ENCODE assay signal across 8 mouse cellular contexts in genomic region chr15:8663348-8664099, GRCm38 (mm10). TPM values are rescaled to one million over a fixed set of nuclear protein-coding genes. Genes with fewer than 3 reads are reported as not detected.
DNase-seq lines count a peak whose midpoint lies in the region; ATAC-seq and TF ChIP-seq lines count a peak whose summit lies in the region.

No protein-coding gene starts in this region.

- ATAC-seq in forebrain, embryonic 16.5 days = peak; percentile 72
- peak; percentile 60 for ATAC-seq in heart, postnatal 0 days (ENCODE audit: insufficient read depth, low read depth)
- ATAC-seq in neural tube, embryonic 15.5 days (ENCODE audit: low FRiP score) = peak; percentile 23

- H3K4me3 ChIP-seq in forebrain, embryonic 16.5 days (replicated peaks; ENCODE audit: low read length) = peak overlapping the region; percentile 33
- peak overlapping the region; percentile 10 for H3K4me3 ChIP-seq in heart, postnatal 0 days (ENCODE audit: low read depth, low read length)
- H3K4me3 ChIP-seq in neural tube, embryonic 15.5 days (replicated peaks) = peak overlapping the region; percentile 21; the same call in 1 of the 2 replicates

- H3K9me3 ChIP-seq in forebrain, embryonic 16.5 days (ENCODE audit: control insufficient read depth, low read length) = no peaks in the 10 kb centered on the region
- no peaks in the 10 kb centered on the region for H3K9me3 ChIP-seq in heart, postnatal 0 days (replicated peaks; ENCODE audit: control insufficient read depth, low read length)
- no peaks in the 10 kb centered on the region for H3K9me3 ChIP-seq in neural tube, embryonic 15.5 days (replicated peaks)

- WGBS in forebrain, embryonic 16.5 days = 11% methylated on average over 17 of the region's 17 CpGs
- WGBS in heart, postnatal 0 days = 16% methylated on average over 17 of the region's 17 CpGs
- 32% methylated on average over 17 of the region's 17 CpGs for WGBS in neural tube, embryonic 15.5 days

- no peaks in the 10 kb centered on the region for H3K27me3 ChIP-seq in forebrain, embryonic 16.5 days (replicated peaks; ENCODE audit: control insufficient read depth, insufficient read depth, low read length)
- H3K27me3 ChIP-seq in heart, postnatal 0 days (ENCODE audit: control insufficient read depth, insufficient read depth, low read length) = no peaks in the 10 kb centered on the region
- H3K27me3 ChIP-seq in neural tube, embryonic 15.5 days (replicated peaks) = no peaks in the 10 kb centered on the region

- no peaks in the 10 kb centered on the region for H3K36me3 ChIP-seq in forebrain, embryonic 16.5 days (ENCODE audit: control insufficient read depth, insufficient read depth)
- no peaks in the 10 kb centered on the region for H3K36me3 ChIP-seq in heart, postnatal 0 days (replicated peaks; ENCODE audit: control insufficient read depth, insufficient read depth, low read length)
- H3K36me3 ChIP-seq in neural tube, embryonic 15.5 days = no peaks in the 10 kb centered on the region

- peak overlapping the region; percentile 36 for H3K9ac ChIP-seq in forebrain, embryonic 16.5 days (replicated peaks; ENCODE audit: low read depth, low read length)
- H3K9ac ChIP-seq in heart, postnatal 0 days (replicated peaks; ENCODE audit: low read depth, low read length) = no peak overlapping the region
- peak overlapping the region; percentile 17; the same call in 1 of the 2 replicates for H3K9ac ChIP-seq in neural tube, embryonic 15.5 days (replicated peaks)

- H3K4me2 ChIP-seq in forebrain, embryonic 16.5 days (ENCODE audit: low read length) = peak overlapping the region; percentile 54
- H3K4me2 ChIP-seq in heart, postnatal 0 days (ENCODE audit: low read depth, low read length) = peak overlapping the region; percentile 53
- peak overlapping the region; percentile 52 for H3K4me2 ChIP-seq in neural tube, embryonic 15.5 days

- H3K27ac ChIP-seq in forebrain, embryonic 16.5 days (ENCODE audit: low read length) = peak overlapping the region; percentile 70
- H3K27ac ChIP-seq in heart, postnatal 0 days (ENCODE audit: low read depth) = no peak overlapping the region; the same call in 1 of the 2 replicates
- peak overlapping the region; percentile 69 for H3K27ac ChIP-seq in neural tube, embryonic 15.5 days (replicated peaks)

- H3K4me1 ChIP-seq in forebrain, embryonic 16.5 days (replicated peaks; ENCODE audit: control insufficient read depth, insufficient read depth, low read length) = peaks cover 38% of the 10 kb centered on the region
- peaks cover 20% of the 10 kb centered on the region; the same call in 1 of the 2 replicates for H3K4me1 ChIP-seq in heart, postnatal 0 days (ENCODE audit: control insufficient read depth, insufficient read depth)
- peaks cover 37% of the 10 kb centered on the region for H3K4me1 ChIP-seq in neural tube, embryonic 15.5 days

- TF ChIP-seq EP300 in heart, postnatal 0 days (IDR thresholded peaks at IDR 0.05; ENCODE audit: low read depth) = no peak

- peak; percentile 17 to 60 for DNase-seq in adrenal gland, adult (ENCODE audit: inconsistent age in 2 of 2, low spot score in 1 of 2)
- no peak for DNase-seq in adrenal gland, postnatal 4 days (ENCODE audit: low spot score in 2 of 2)
- peak; percentile 9 for DNase-seq in adrenal gland, postnatal 25 days
- peak; percentile 76 for DNase-seq in heart, postnatal 0 days (ENCODE audit: low spot score)
- DNase-seq in left cerebral cortex, adult 9 months (ENCODE audit: low spot score in 2 of 2) = peak; percentile 53 to 74
- no peak for DNase-seq in c-Kit-positive CD71-positive TER-119-positive erythroid progenitor cells, embryonic 14.5 days (ENCODE audit: low spot score)

- TF ChIP-seq CTCF in heart, postnatal 0 days (IDR thresholded peaks at IDR 0.05; ENCODE audit: low read depth) = peak; percentile 22

RNA-seq across cellular contexts. Expression of gene Slc1a3, which starts 47.0 kb away (rescaled TPM):
- 10 to 100 TPM in 1 of 2 experiments, 1 to 10 TPM in 1; 8.1 to 11.4 TPM for total RNA-seq in adrenal gland, postnatal 4 days (2021)
- 14.1 and 16.4 TPM in 2 replicates for total RNA-seq in adrenal gland, postnatal 25 days (2021)
- 122 and 145 TPM in 2 replicates for polyA plus RNA-seq in forebrain, embryonic 16.5 days (2015; fragmentation: Nextera tagmentation; extraction: Ambion mirVana)
- 0.85 and 1.3 TPM in 2 replicates for total RNA-seq in heart, postnatal 0 days (2014; rRNA removed; ENCODE audit: low replicate concordance)
- polyA plus RNA-seq in heart, postnatal 0 days (2015; fragmentation: Nextera tagmentation; extraction: Ambion mirVana) = 1.8 and 2.6 TPM in 2 replicates
- polyA plus RNA-seq in neural tube, embryonic 15.5 days (2015; fragmentation: Nextera tagmentation; extraction: Ambion mirVana) = 169 and 174 TPM in 2 replicates

Comparison
In these comparisons a context has a peak if more than half of its experiments do, and no peak if none do; other contexts are left out.
1. DNase-seq: peak in adrenal gland, adult (2 of 2), adrenal gland, postnatal 25 days (single experiment), heart, postnatal 0 days (single experiment) and left cerebral cortex, adult 9 months (2 of 2); none in adrenal gland, postnatal 4 days (0 of 2) and c-Kit-positive CD71-positive TER-119-positive erythroid progenitor cells, embryonic 14.5 days (single experiment).
2. Peak in every context shown above with its lines, with median percentiles within 50 percentile points of each other: ATAC-seq, H3K4me2 ChIP-seq and H3K4me3 ChIP-seq.